Mouse (Mus musculus) spleen, adult 18-20 months (tissue): ENCODE results near the gene Slc5a11.

ENCODE experiments used
- DNase-seq, 2 experiments: peaks; one replicate each; pipeline ENCODE4 v3.0.0; 2022; ENCODE audit warnings: mixed read lengths in 2 of 2

Slc5a11 gene

GRCm38 (mm10) chr7:123214365-123215075 lies at the start of gene Slc5a11:
Gene Slc5a11 (plus strand): TSS chr7:123214780.
- no peak for DNase-seq

GRCm38 (mm10) chr7:123167436-123167835 lies 47.1 kb upstream of the Slc5a11 start:
- DNase-seq: no peak

- no peak for DNase-seq
Observed at GRCm38 (mm10) chr7:123169618-123170017, 45.0 kb upstream of the Slc5a11 start.

- DNase-seq: no peak
Observed at GRCm38 (mm10) chr7:123172101-123172500, 42.5 kb upstream of the Slc5a11 start.

GRCm38 (mm10) chr7:123177215-123177614 lies 37.4 kb upstream of the Slc5a11 start:
- DNase-seq: no peak

- DNase-seq: no peak
Observed at GRCm38 (mm10) chr7:123181787-123182701, 32.5 kb upstream of the Slc5a11 start.

- no peak for DNase-seq
Observed at GRCm38 (mm10) chr7:123184891-123185290, 29.7 kb upstream of the Slc5a11 start.

GRCm38 (mm10) chr7:123186463-123186862 lies 28.1 kb upstream of the Slc5a11 start:
- DNase-seq: no peak

GRCm38 (mm10) chr7:123187246-123187645 lies 27.3 kb upstream of the Slc5a11 start:
- no peak for DNase-seq

GRCm38 (mm10) chr7:123188462-123188861 lies 26.1 kb upstream of the Slc5a11 start:
- DNase-seq: no peak

- no peak for DNase-seq
Observed at GRCm38 (mm10) chr7:123189762-123190161, 24.8 kb upstream of the Slc5a11 start.

- no peak for DNase-seq
Observed at GRCm38 (mm10) chr7:123191731-123192130, 22.8 kb upstream of the Slc5a11 start.

- no peak for DNase-seq
Observed at GRCm38 (mm10) chr7:123193201-123193600, 21.4 kb upstream of the Slc5a11 start.

GRCm38 (mm10) chr7:123194696-123195095 lies 19.9 kb upstream of the Slc5a11 start:
- DNase-seq: no peak

GRCm38 (mm10) chr7:123196432-123196831 lies 18.1 kb upstream of the Slc5a11 start:
- DNase-seq: no peak

GRCm38 (mm10) chr7:123198695-123199094 lies 15.9 kb upstream of the Slc5a11 start:
- DNase-seq: no peak

GRCm38 (mm10) chr7:123199151-123199550 lies 15.4 kb upstream of the Slc5a11 start:
- no peak for DNase-seq

GRCm38 (mm10) chr7:123199656-123200206 lies 14.8 kb upstream of the Slc5a11 start:
- no peak for DNase-seq

GRCm38 (mm10) chr7:123200722-123201121 lies 13.9 kb upstream of the Slc5a11 start:
- no peak for DNase-seq

- DNase-seq: peak in 1 of 2 experiments; percentile 59
Observed at GRCm38 (mm10) chr7:123205261-123205660, 9.3 kb upstream of the Slc5a11 start.

GRCm38 (mm10) chr7:123207561-123207960 lies 7.0 kb upstream of the Slc5a11 start:
- no peak for DNase-seq

- DNase-seq: no peak
Observed at GRCm38 (mm10) chr7:123209864-123210263, 4.7 kb upstream of the Slc5a11 start.

GRCm38 (mm10) chr7:123211461-123211860 lies 3.1 kb upstream of the Slc5a11 start:
- DNase-seq: no peak

GRCm38 (mm10) chr7:123212316-123212715 lies 2.3 kb upstream of the Slc5a11 start:
- no peak for DNase-seq
